Mouse (Mus musculus): ENCODE results near the gene Rfpl4b. TPM values are rescaled to one million over a fixed set of nuclear protein-coding genes. Genes with fewer than 3 reads are reported as not detected.

Gene Rfpl4b
- not detected in 2 replicates for polyA plus RNA-seq (2012; rRNA removed)

GRCm38 (mm10) chr10:38821679-38822078 lies at the start of gene Rfpl4b:
TSS of gene Rfpl4b (minus strand) at chr10:38821779.

Other genes starting within 250 kb of the Rfpl4b start
- gene Lama4, start 143.7 kb upstream of the Rfpl4b start, polyA plus RNA-seq (2012; rRNA removed) = 14.5 and 18.0 TPM in 2 replicates

Data from central nervous system, embryonic 18 days (tissue).